Mouse (Mus musculus): Measurements from ENCODE around the gene Erp27.

DNA sequence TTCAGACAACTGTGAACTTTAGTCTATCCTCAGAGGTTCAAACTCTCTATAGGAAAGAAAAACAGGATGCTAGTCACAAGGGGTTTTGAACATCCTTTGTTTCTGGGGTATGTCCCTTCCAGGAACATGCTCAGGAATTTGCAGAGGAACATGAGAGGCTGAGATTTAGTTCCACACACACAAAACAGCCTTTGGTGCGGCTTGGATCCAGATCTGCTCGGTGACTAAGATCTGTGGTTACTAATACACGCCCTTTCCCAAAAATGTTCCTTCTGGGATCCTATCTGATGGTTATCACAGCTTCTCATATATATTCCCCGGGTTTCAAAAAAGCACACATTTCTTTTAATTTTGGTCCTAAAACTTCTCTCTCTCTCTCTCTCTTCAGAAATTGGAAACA is 24.2 kb downstream of the Erp27 start:
- TF ChIP-seq EP300 (IDR thresholded peaks at IDR 0.05) (no peak), CTCF (IDR thresholded peaks at IDR 0.05) (no peak)
